Mouse (Mus musculus) monocyte, adult 2 months (primary cell): ENCODE data around the gene Nxph3.

Source experiments
- DNase-seq, 2 experiments: peaks; one replicate each; pipeline ENCODE4 v3.0.0; 2022; ENCODE audit warnings: low spot score in 2 of 2, low read depth in 1 of 2

Nxph3 gene

GRCm38 (mm10) chr11:95514298-95514861, at the start of gene Nxph3:
TSS of gene Nxph3 (minus strand) at chr11:95514570.
- peak in 1 of 2 experiments; percentile 55 for DNase-seq

GRCm38 (mm10) chr11:95563849-95564248, 49.5 kb upstream of the Nxph3 start:
- no peak for DNase-seq

- no peak for DNase-seq
Measured at GRCm38 (mm10) chr11:95560773-95561172, 46.4 kb upstream of the Nxph3 start.

GRCm38 (mm10) chr11:95559761-95560160, 45.4 kb upstream of the Nxph3 start:
- no peak for DNase-seq

GRCm38 (mm10) chr11:95557719-95558118, 43.3 kb upstream of the Nxph3 start:
- DNase-seq, result no peak

GRCm38 (mm10) chr11:95557032-95557431, 42.7 kb upstream of the Nxph3 start:
- no peak for DNase-seq

- no peak for DNase-seq
Measured at GRCm38 (mm10) chr11:95555279-95555678, 40.9 kb upstream of the Nxph3 start.

- DNase-seq, result no peak
Measured at GRCm38 (mm10) chr11:95550301-95551021, 36.1 kb upstream of the Nxph3 start.

GRCm38 (mm10) chr11:95546021-95546782, 31.8 kb upstream of the Nxph3 start:
- DNase-seq, result no peak

GRCm38 (mm10) chr11:95544546-95545327, 30.4 kb upstream of the Nxph3 start:
- DNase-seq, result no peak

GRCm38 (mm10) chr11:95540637-95541385, 26.4 kb upstream of the Nxph3 start:
- DNase-seq, result no peak

- DNase-seq, result no peak
Measured at GRCm38 (mm10) chr11:95538378-95539104, 24.2 kb upstream of the Nxph3 start.

GRCm38 (mm10) chr11:95533484-95534160, 19.3 kb upstream of the Nxph3 start:
- DNase-seq, result peak; percentile 37 to 70

GRCm38 (mm10) chr11:95532353-95533072, 18.1 kb upstream of the Nxph3 start:
- no peak for DNase-seq

GRCm38 (mm10) chr11:95528231-95528630, 13.9 kb upstream of the Nxph3 start:
- no peak for DNase-seq

- no peak for DNase-seq
Measured at GRCm38 (mm10) chr11:95527307-95527706, 12.9 kb upstream of the Nxph3 start.

- DNase-seq, result peak; percentile 29 to 60
Measured at GRCm38 (mm10) chr11:95521563-95521962, 7.2 kb upstream of the Nxph3 start.

GRCm38 (mm10) chr11:95520456-95521072, 6.2 kb upstream of the Nxph3 start:
- peak; percentile 45 to 75 for DNase-seq
